Comparison of ENCODE assay signal across 7 mouse cellular contexts in genomic region chr13:55322130-55322825, GRCm38 (mm10). TPM values are rescaled to one million over a fixed set of nuclear protein-coding genes. Genes with fewer than 3 reads are reported as not detected.
DNase-seq lines count a peak whose midpoint lies in the region; ATAC-seq and TF ChIP-seq lines count a peak whose summit lies in the region.

No protein-coding gene starts in this region.

- TF ChIP-seq CTCF in C2C12 (IDR thresholded peaks at IDR 0.05; ENCODE audit: control insufficient read depth, insufficient read depth, insufficient read length) = no peak
- TF ChIP-seq CTCF in G1E (IDR thresholded peaks at IDR 0.05; ENCODE audit: low read depth, low read length) = no peak

- H3K36me3 ChIP-seq in C2C12 (ENCODE audit: control insufficient read depth, insufficient read depth) = peaks cover 49% of the 10 kb centered on the region
- H3K36me3 ChIP-seq in G1E (replicated peaks) = peaks cover 79% of the 10 kb centered on the region
- H3K36me3 ChIP-seq in heart, embryonic 16.5 days (ENCODE audit: control insufficient read depth, insufficient read depth) = peaks cover 32% of the 10 kb centered on the region

- peaks cover 34% of the 10 kb centered on the region for H3K79me3 ChIP-seq in C2C12 (ENCODE audit: low read depth)

- peak overlapping the region; percentile 88 for H3K9ac ChIP-seq in heart, embryonic 16.5 days (ENCODE audit: low read length)

- ATAC-seq in G1E (ENCODE audit: extremely low read depth, insufficient number of reproducible peaks, low FRiP score, poor library complexity, severe bottlenecking) = no peak
- ATAC-seq in heart, embryonic 16.5 days (replicated peaks; ENCODE audit: extremely low read depth, insufficient read depth, low FRiP score) = peak; percentile 20; the same call in 1 of the 2 replicates

- WGBS in heart, embryonic 16.5 days = under 1% methylated on average over 31 of the region's 31 CpGs

- H3K4me3 ChIP-seq in C2C12 (ENCODE audit: insufficient read depth, poor library complexity, severe bottlenecking) = peak overlapping the region; percentile 92
- peak overlapping the region; percentile 89 for H3K4me3 ChIP-seq in G1E (ENCODE audit: low read depth, low read length)
- H3K4me3 ChIP-seq in heart, embryonic 16.5 days (ENCODE audit: low read length) = peak overlapping the region; percentile 76

- H3K4me2 ChIP-seq in heart, embryonic 16.5 days (ENCODE audit: low read depth, low read length) = peak overlapping the region; percentile 79

- H3K27ac ChIP-seq in heart, embryonic 16.5 days (ENCODE audit: low read length) = peak overlapping the region; percentile 79

- peaks cover 52% of the 10 kb centered on the region for H3K79me2 ChIP-seq in C2C12 (ENCODE audit: control insufficient read depth, insufficient read depth)

- peak; percentile 37 for DNase-seq in G1E (ENCODE audit: low spot score)
- peak; percentile 77 for DNase-seq in embryo, embryonic 10 days (ENCODE audit: low spot score)
- peak; percentile 41 to 74 for DNase-seq in kidney, postnatal 4 days
- peak; percentile 45 for DNase-seq in mesoderm, embryonic 11.5 days (ENCODE audit: low read depth, low spot score)
- DNase-seq in telencephalon, adult 2 months (ENCODE audit: low read depth, low spot score) = peak; percentile 47

- H3K4me1 ChIP-seq in G1E (ENCODE audit: insufficient read depth, low read depth, low read length) = peaks cover 50% of the 10 kb centered on the region
- peaks cover 35% of the 10 kb centered on the region for H3K4me1 ChIP-seq in heart, embryonic 16.5 days (ENCODE audit: control insufficient read depth, insufficient read depth, low read length)

- no peaks in the 10 kb centered on the region for H3K9me3 ChIP-seq in G1E (replicated peaks)
- no peaks in the 10 kb centered on the region for H3K9me3 ChIP-seq in heart, embryonic 16.5 days (replicated peaks; ENCODE audit: control insufficient read depth, low read length)

- H3K27me3 ChIP-seq in C2C12 (ENCODE audit: control insufficient read depth, insufficient read depth, insufficient read length) = no peaks in the 10 kb centered on the region
- H3K27me3 ChIP-seq in G1E (ENCODE audit: insufficient read depth, low read length) = no peaks in the 10 kb centered on the region
- H3K27me3 ChIP-seq in heart, embryonic 16.5 days (ENCODE audit: control insufficient read depth, insufficient read depth, low read length) = no peaks in the 10 kb centered on the region

- peak overlapping the region; percentile 92 for H3ac ChIP-seq in C2C12 (ENCODE audit: control insufficient read depth, insufficient read length, low read depth)

TF ChIP-seq in C2C12, 6 proteins besides CTCF, POLR2A, EP300 and RAD21:
- TF ChIP-seq MYOG (IDR thresholded peaks at IDR 0.05; ENCODE audit: control insufficient read depth, extremely low read depth, insufficient read length) (no peak), MAX (IDR thresholded peaks at IDR 0.05) (no peak), CEBPB (IDR thresholded peaks at IDR 0.05; ENCODE audit: low read depth) (no peak), FOSL1 (IDR thresholded peaks at IDR 0.05; ENCODE audit: insufficient read depth, low read length, poor library complexity, severe bottlenecking) (no peak), USF1 (IDR thresholded peaks at IDR 0.05; ENCODE audit: low read depth) (no peak), MYOD1 (IDR thresholded peaks at IDR 0.05; ENCODE audit: control insufficient read depth, insufficient read length, low read depth) (no peak)

RNA-seq across cellular contexts. Expression of gene Rab24, which starts 0.5 kb away (rescaled TPM):
- polyA plus RNA-seq in C2C12 (2012; fragmentation: generic; extraction: Trizol) (54.3 TPM), G1E (2012) (136 and 138 TPM in 2 replicates)
- total RNA-seq in G1E (2014; fragmentation: Nextera tagmentation) (35.2 and 67.7 TPM in 2 replicates), G1E (2017) (70.2 and 104 TPM in 2 replicates)
- 67.4 and 74.8 TPM in 2 replicates for polyA plus RNA-seq in heart, embryonic 16.5 days (2015; fragmentation: Nextera tagmentation; extraction: Ambion mirVana)

RNA-seq across cellular contexts. Expression of gene Prelid1, which starts 2.0 kb away (rescaled TPM):
- polyA plus RNA-seq in C2C12 (2012; fragmentation: generic; extraction: Trizol) = 499 TPM
- total RNA-seq in G1E (2014; fragmentation: Nextera tagmentation) = 826 and 898 TPM in 2 replicates
- 325 and 333 TPM in 2 replicates for total RNA-seq in G1E (2017)
- polyA plus RNA-seq in G1E (2012) = 395 and 733 TPM in 2 replicates
- 339 and 346 TPM in 2 replicates for polyA plus RNA-seq in heart, embryonic 16.5 days (2015; fragmentation: Nextera tagmentation; extraction: Ambion mirVana)

RNA-seq across cellular contexts. Expression of gene Mxd3, which starts 7.3 kb away (rescaled TPM):
- 49.8 TPM for polyA plus RNA-seq in C2C12 (2012; fragmentation: generic; extraction: Trizol)
- total RNA-seq in G1E (2014; fragmentation: Nextera tagmentation) = 0.87 and 33.8 TPM in 2 replicates
- total RNA-seq in G1E (2017) = 8.3 and 10.8 TPM in 2 replicates
- polyA plus RNA-seq in G1E (2012) = 3.8 and 4.7 TPM in 2 replicates
- 29.2 and 29.4 TPM in 2 replicates for polyA plus RNA-seq in heart, embryonic 16.5 days (2015; fragmentation: Nextera tagmentation; extraction: Ambion mirVana)

RNA-seq across cellular contexts. Expression of gene Lman2, which starts 40.3 kb away (rescaled TPM):
- polyA plus RNA-seq in C2C12 (2012; fragmentation: generic; extraction: Trizol) (81.4 TPM), G1E (2012) (41.1 and 124 TPM in 2 replicates)
- total RNA-seq in G1E (2014; fragmentation: Nextera tagmentation) (68.4 and 77.7 TPM in 2 replicates), G1E (2017) (76.9 and 91.1 TPM in 2 replicates)
- polyA plus RNA-seq in heart, embryonic 16.5 days (2015; fragmentation: Nextera tagmentation; extraction: Ambion mirVana) = 84.2 and 84.5 TPM in 2 replicates

RNA-seq across cellular contexts. Expression of gene Rgs14, which starts 47.3 kb away (rescaled TPM):
- 0.08 TPM for polyA plus RNA-seq in C2C12 (2012; fragmentation: generic; extraction: Trizol)
- 2.2 and 6.4 TPM in 2 replicates for total RNA-seq in G1E (2014; fragmentation: Nextera tagmentation)
- 10.0 and 10.1 TPM in 2 replicates for total RNA-seq in G1E (2017)
- 6.0 and 6.6 TPM in 2 replicates for polyA plus RNA-seq in G1E (2012)
- 1.4 and 2.4 TPM in 2 replicates for polyA plus RNA-seq in heart, embryonic 16.5 days (2015; fragmentation: Nextera tagmentation; extraction: Ambion mirVana)
